Mouse (Mus musculus) olfactory bulb, adult 2 months (tissue): ENCODE data around the gene Cdsn. TPM values are rescaled to one million over a fixed set of nuclear protein-coding genes. Genes with fewer than 3 reads are reported as not detected.

Experiments used
- H3K27ac ChIP-seq: fragments of 200-500 bp; 2 replicates; pipeline ENCODE4 v1.5.1; 2012; ENCODE audit warnings: low read depth, low read length; ENCODE audit not compliant: insufficient read depth
- H3K4me1 ChIP-seq: fragments of 200-500 bp; 2 replicates; pipeline ENCODE4 v1.6.1; 2012; ENCODE audit warnings: low read length; ENCODE audit not compliant: control insufficient read depth, insufficient read depth
- H3K4me3 ChIP-seq: fragments of 200-500 bp; 2 replicates; pipeline ENCODE4 v1.5.1; 2012; ENCODE audit warnings: mild to moderate bottlenecking, low read depth, low read length, moderate library complexity; ENCODE audit not compliant: insufficient read depth
- CTCF ChIP-seq: fragments of 200-500 bp; IDR thresholded peaks from 2 replicates; pipeline ENCODE4 v1.5.1; 2012; ENCODE audit warnings: low read depth, mild to moderate bottlenecking, low read length, moderate library complexity; ENCODE audit not compliant: insufficient read depth
- POLR2A ChIP-seq: fragments of 200-500 bp; IDR thresholded peaks from 2 replicates; pipeline ENCODE4 v1.6.1; 2012; ENCODE audit warnings: mild to moderate bottlenecking, low read depth, low read length, moderate library complexity; ENCODE audit not compliant: insufficient read depth
- WGBS: fragments of 180-500 bp; shearing (Covaris S2); methylation state at CpG from one replicate; pipeline ENCODE4 v1.1.7; 2018; 5-methylcytosine and 5-hydroxymethylcytosine counted together
- polyA plus RNA-seq: library from polyadenylated mRNA; stranded (reverse); fragments of >200 nt; gene quantifications from 2 replicates; pipeline ENCODE4 v1.2.4, GENCODE M21; 2012; ENCODE audit warnings: low replicate concordance; ENCODE audit not compliant: missing spikeins, insufficient read depth, insufficient read length

Gene Cdsn
- polyA plus RNA-seq, 1 experiment, result not detected

DNA sequence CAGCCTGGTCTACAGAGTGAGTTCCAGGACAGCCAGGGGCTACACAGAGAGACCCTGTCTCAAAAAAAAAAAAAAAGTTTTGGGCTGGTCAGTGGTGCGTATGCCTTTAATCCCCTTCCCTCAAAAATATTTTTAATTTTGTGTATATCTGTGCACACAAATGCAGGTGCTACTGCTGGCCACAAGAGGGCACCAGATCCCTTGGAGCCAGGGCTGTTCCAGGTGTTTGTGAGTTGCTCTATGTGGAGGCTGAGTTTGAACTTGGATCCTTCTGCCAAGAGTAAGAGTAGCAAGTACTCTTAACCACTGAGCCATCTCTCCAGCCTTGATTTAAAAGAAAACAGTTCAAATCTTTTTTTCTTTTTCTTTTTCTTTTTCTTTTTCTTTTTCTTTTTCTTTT lies 31.0 kb downstream of the Cdsn start:
- H3K4me1 ChIP-seq, result peaks cover 2% of the 10 kb centered on the region; the same call in 1 of the 2 replicates
- no peak overlapping the region for H3K27ac ChIP-seq
- H3K4me3 ChIP-seq, result no peak overlapping the region
- 100% methylated on average over 1 of the region's 1 CpGs for WGBS
- TF ChIP-seq CTCF (no peak), POLR2A (no peak)

- TF ChIP-seq POLR2A (no peak), CTCF (peak; percentile 67)
- no peak overlapping the region for H3K4me3 ChIP-seq
- WGBS, result 12% methylated on average over 16 of the region's 16 CpGs
- H3K4me1 ChIP-seq, result peaks cover 5% of the 10 kb centered on the region; the same call in 1 of the 2 replicates
- H3K27ac ChIP-seq, result no peak overlapping the region
Observed at GRCm38 (mm10) chr17:35584330-35584937, 32.5 kb downstream of the Cdsn start.

- TF ChIP-seq POLR2A (no peak), CTCF (no peak)
- Histone ChIP-seq H3K4me3 (no peak overlapping the region), H3K4me1 (peaks cover 5% of the 10 kb centered on the region), H3K27ac (no peak overlapping the region)
- WGBS, result 85% methylated on average over 1 of the region's 1 CpGs
Observed at GRCm38 (mm10) chr17:35587291-35587690, 35.4 kb downstream of the Cdsn start.

- TF ChIP-seq CTCF (no peak), POLR2A (no peak)
- no peak overlapping the region for H3K27ac ChIP-seq
- H3K4me1 ChIP-seq, result peaks cover 5% of the 10 kb centered on the region
- 27% methylated on average over 4 of the region's 4 CpGs for WGBS
- no peak overlapping the region for H3K4me3 ChIP-seq
Observed at GRCm38 (mm10) chr17:35588387-35588786, 36.5 kb downstream of the Cdsn start.

DNA sequence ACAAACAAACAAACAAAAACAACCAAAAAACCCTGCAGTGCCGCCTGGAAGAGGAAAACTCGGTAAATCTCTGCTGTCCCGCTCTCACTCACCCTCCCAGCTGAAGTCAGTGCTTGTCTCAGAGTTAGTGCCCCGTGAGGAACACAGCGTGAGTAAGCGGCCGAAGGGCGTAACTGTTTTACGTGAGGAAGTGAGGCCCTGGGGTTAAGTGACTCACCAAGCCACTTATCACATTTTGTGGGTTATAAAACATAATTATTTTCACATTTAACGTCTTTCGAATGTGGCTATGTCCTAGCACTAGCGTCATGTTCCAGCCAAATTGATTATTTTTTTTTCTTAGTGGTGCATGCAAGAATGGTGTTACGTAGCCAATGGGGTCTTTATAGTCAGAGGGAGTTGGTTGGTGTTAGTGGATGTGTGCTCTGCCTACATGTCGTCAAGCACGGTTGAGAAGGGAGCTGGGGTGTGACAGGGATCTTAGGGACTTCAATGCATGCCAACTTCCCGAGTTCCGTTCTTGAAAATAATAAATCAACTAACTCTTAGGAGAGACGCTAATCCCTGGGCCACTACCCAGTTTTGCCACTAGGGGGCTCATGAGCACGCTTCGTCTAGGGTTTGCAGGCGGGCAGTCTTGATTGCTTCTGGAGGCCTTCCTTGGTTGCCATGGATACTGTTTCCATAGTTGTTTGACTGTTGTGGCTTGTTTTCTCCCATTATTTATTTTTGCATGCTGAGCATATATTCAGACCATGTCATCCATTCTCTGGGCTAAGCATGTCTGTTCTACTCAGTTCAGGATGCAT lies 38.7 kb downstream of the Cdsn start:
- Histone ChIP-seq H3K27ac (0 out of 2 replicates have a peak overlapping the region, but pooled peaks have one; percentile 9), H3K4me3 (no peak overlapping the region), H3K4me1 (peaks cover 3% of the 10 kb centered on the region)
- 47% methylated on average over 21 of the region's 21 CpGs for WGBS
- TF ChIP-seq POLR2A, result no peak
- peak; percentile 56; the same call in 1 of the 2 replicates for TF ChIP-seq CTCF

DNA sequence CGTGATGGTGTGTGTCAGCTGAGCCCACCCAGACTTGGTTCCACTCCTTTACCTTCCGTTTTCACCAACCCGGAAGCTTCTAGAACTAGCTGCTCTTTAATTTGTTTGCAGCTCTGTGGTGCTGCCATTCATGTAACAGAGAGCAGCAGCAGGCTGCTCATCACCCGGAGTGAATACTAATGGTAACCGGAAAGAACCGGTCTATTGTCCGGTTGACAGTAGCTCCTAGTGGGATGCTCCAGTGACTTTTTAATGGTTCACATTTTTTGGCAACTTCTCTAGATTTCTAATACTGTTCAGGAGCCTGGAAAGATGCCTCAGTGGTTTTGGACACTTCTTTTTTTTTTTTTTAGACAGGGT lies 39.3 kb downstream of the Cdsn start:
- 0 out of 2 replicates have a peak overlapping the region, but pooled peaks have one; percentile 9 for H3K27ac ChIP-seq

GRCm38 (mm10) chr17:35591731-35592130 lies 39.8 kb downstream of the Cdsn start:
- TF ChIP-seq POLR2A (no peak), CTCF (no peak)
- Histone ChIP-seq H3K27ac (no peak overlapping the region), H3K4me3 (no peak overlapping the region), H3K4me1 (peaks cover 3% of the 10 kb centered on the region)
- 76% methylated on average over 15 of the region's 15 CpGs for WGBS

More for the DNA sequence above, 39.3 kb downstream of the Cdsn start:
- Histone ChIP-seq H3K4me1 (peaks cover 3% of the 10 kb centered on the region), H3K4me3 (no peak overlapping the region)
- TF ChIP-seq POLR2A, result no peak
- TF ChIP-seq CTCF, result no peak
- 56% methylated on average over 7 of the region's 7 CpGs for WGBS

DNA sequence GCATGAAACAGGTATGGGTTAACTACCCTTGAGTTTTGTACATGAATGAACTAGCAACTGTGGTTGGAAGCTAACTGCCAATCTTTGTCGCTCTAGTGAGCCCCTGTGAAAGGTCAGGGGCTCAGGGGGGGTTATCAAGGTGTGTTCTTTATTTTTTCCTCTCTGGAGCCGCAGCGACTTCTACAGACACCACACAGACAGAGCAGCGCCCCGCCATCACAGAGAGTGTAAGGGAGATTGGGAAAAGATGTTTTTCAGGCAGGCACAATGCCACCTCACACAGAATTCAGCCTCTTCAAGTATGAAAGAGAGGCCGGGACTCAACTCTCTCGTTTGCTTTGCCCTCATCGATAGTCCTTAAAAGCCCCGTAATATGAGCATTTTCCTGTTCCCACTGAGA lies 40.2 kb downstream of the Cdsn start:
- Histone ChIP-seq H3K4me1 (peaks cover 3% of the 10 kb centered on the region), H3K4me3 (no peak overlapping the region), H3K27ac (no peak overlapping the region)
- TF ChIP-seq CTCF, result no peak
- TF ChIP-seq POLR2A, result no peak
- WGBS, result 89% methylated on average over 9 of the region's 9 CpGs

GRCm38 (mm10) chr17:35593786-35594185 lies 41.9 kb downstream of the Cdsn start:
- WGBS, result 43% methylated on average over 4 of the region's 4 CpGs
- no peak overlapping the region for H3K27ac ChIP-seq
- no peak for TF ChIP-seq POLR2A
- no peak for TF ChIP-seq CTCF
- H3K4me3 ChIP-seq, result no peak overlapping the region
- H3K4me1 ChIP-seq, result no peaks in the 10 kb centered on the region; the same call in 1 of the 2 replicates
